Mouse (Mus musculus): ENCODE results near the gene Dut.
"Not testable (repeated sequence)": the region's sequence is repeated elsewhere in the genome, so short reads cannot be mapped to it uniquely, and the experiment has no call there.

Dut gene

GRCm38 (mm10) chr2:125254630-125255029 is 7.6 kb downstream of the Dut start:
- DNase-seq (ENCODE audit: low spot score in 2 of 2): no peak

- no peak for DNase-seq (ENCODE audit: low spot score in 2 of 2)
Observed at GRCm38 (mm10) chr2:125255886-125256285, 8.9 kb downstream of the Dut start.

- no peak for DNase-seq (ENCODE audit: low spot score in 2 of 2)
Observed at GRCm38 (mm10) chr2:125259230-125260120, 12.5 kb downstream of the Dut start.

- DNase-seq (ENCODE audit: low spot score in 2 of 2): no peak
Observed at GRCm38 (mm10) chr2:125260326-125260725, 13.3 kb downstream of the Dut start.

- DNase-seq (ENCODE audit: low spot score in 2 of 2): peak in 1 of 2 experiments; percentile 36
Observed at GRCm38 (mm10) chr2:125263056-125263455, 16.1 kb downstream of the Dut start.

GRCm38 (mm10) chr2:125263753-125264152 is 16.8 kb downstream of the Dut start:
- no peak for DNase-seq (ENCODE audit: low spot score in 2 of 2)

- no peak for DNase-seq (ENCODE audit: low spot score in 2 of 2)
Observed at GRCm38 (mm10) chr2:125268876-125269275, 21.9 kb downstream of the Dut start.

GRCm38 (mm10) chr2:125275617-125276016 is 28.6 kb downstream of the Dut start:
- no peak for DNase-seq (ENCODE audit: low spot score in 2 of 2)

- DNase-seq (ENCODE audit: low spot score in 2 of 2): no peak
Observed at GRCm38 (mm10) chr2:125276692-125277091, 29.7 kb downstream of the Dut start.

- DNase-seq (ENCODE audit: low spot score in 2 of 2): no peak
Observed at GRCm38 (mm10) chr2:125278474-125278873, 31.5 kb downstream of the Dut start.

- not testable (repeated sequence) for DNase-seq (ENCODE audit: low spot score in 2 of 2)
Observed at GRCm38 (mm10) chr2:125279995-125280394, 33.0 kb downstream of the Dut start.

- no peak for DNase-seq (ENCODE audit: low spot score in 2 of 2)
Observed at GRCm38 (mm10) chr2:125282334-125283206, 35.6 kb downstream of the Dut start.

GRCm38 (mm10) chr2:125285777-125286176 is 38.8 kb downstream of the Dut start:
- DNase-seq (ENCODE audit: low spot score in 2 of 2): no peak

- no peak for DNase-seq (ENCODE audit: low spot score in 2 of 2)
Observed at GRCm38 (mm10) chr2:125290197-125290965, 43.4 kb downstream of the Dut start.

- DNase-seq (ENCODE audit: low spot score in 2 of 2): no peak
Observed at GRCm38 (mm10) chr2:125291101-125291500, 44.1 kb downstream of the Dut start.

- no peak for DNase-seq (ENCODE audit: low spot score in 2 of 2)
Observed at GRCm38 (mm10) chr2:125292616-125293015, 45.6 kb downstream of the Dut start.

- DNase-seq (ENCODE audit: low spot score in 2 of 2): no peak
Observed at GRCm38 (mm10) chr2:125293969-125294491, 47.0 kb downstream of the Dut start.

GRCm38 (mm10) chr2:125295526-125295925 is 48.5 kb downstream of the Dut start:
- no peak for DNase-seq (ENCODE audit: low spot score in 2 of 2)

- no peak for DNase-seq (ENCODE audit: low spot score in 2 of 2)
Observed at GRCm38 (mm10) chr2:125298841-125299240, 51.9 kb downstream of the Dut start.

- DNase-seq (ENCODE audit: low spot score in 2 of 2): no peak
Observed at GRCm38 (mm10) chr2:125301877-125302624, 55.1 kb downstream of the Dut start.

GRCm38 (mm10) chr2:125302625-125302924 is 55.6 kb downstream of the Dut start:
- no peak for DNase-seq (ENCODE audit: low spot score in 2 of 2)

Data from right cerebral cortex, postnatal 10 days (tissue).